Mouse (Mus musculus) liver, embryonic 13.5 days (tissue): ENCODE measurements around the gene Cul9. TPM values are rescaled to one million over a fixed set of nuclear protein-coding genes. Genes with fewer than 3 reads are reported as not detected.
A peak's percentile ranks its signal among the peaks of the same experiment; 100 is the strongest.

ENCODE experiments used
- ATAC-seq: fragments of 200-750 bp; cut with Nextera tagmentation; 2 replicates; pipeline ENCODE4 v1.8.0; 2017; ENCODE audit warnings: low read depth, mild to moderate bottlenecking, moderate number of reproducible peaks, moderate library complexity
- DNase-seq: peaks from one replicate; pipeline ENCODE4 v3.0.0; 2022
- H3K27ac ChIP-seq: fragments of 300-500 bp; sonication (generic); 2 replicates; pipeline ENCODE4 v1.5.1; 2015; ENCODE audit warnings: moderate library complexity, mild to moderate bottlenecking, inconsistent platforms
- H3K27me3 ChIP-seq: fragments of 300-500 bp; sonication (generic); 2 replicates; pipeline ENCODE4 v1.6.1; 2015; ENCODE audit warnings: mild to moderate bottlenecking, inconsistent platforms
- H3K36me3 ChIP-seq: fragments of 300-500 bp; sonication (generic); 2 replicates; pipeline ENCODE4 v1.6.1; 2015; ENCODE audit warnings: mild to moderate bottlenecking, inconsistent platforms
- H3K4me1 ChIP-seq: fragments of 300-500 bp; sonication (generic); replicated peaks from 2 replicates; pipeline ENCODE4 v1.6.1; 2015; ENCODE audit warnings: inconsistent platforms
- H3K4me2 ChIP-seq: fragments of 300-500 bp; sonication (generic); 2 replicates; pipeline ENCODE4 v1.6.1; 2015; ENCODE audit warnings: inconsistent platforms, mild to moderate bottlenecking, moderate library complexity
- H3K4me3 ChIP-seq: fragments of 300-500 bp; sonication (generic); replicated peaks from 2 replicates; pipeline ENCODE4 v1.5.1; 2015; ENCODE audit warnings: mild to moderate bottlenecking, inconsistent platforms
- H3K9ac ChIP-seq: fragments of 300-500 bp; sonication (generic); 2 replicates; pipeline ENCODE4 v1.6.1; 2015; ENCODE audit warnings: mild to moderate bottlenecking, inconsistent platforms
- H3K9me3 ChIP-seq: fragments of 300-500 bp; sonication (generic); replicated peaks from 2 replicates; pipeline ENCODE4 v1.6.1; 2016; ENCODE audit warnings: inconsistent platforms
- WGBS: fragments of 180-500 bp; shearing (Covaris S2); methylation state at CpG from one replicate; pipeline ENCODE4 v1.1.7; 2015; ENCODE audit not compliant: insufficient replicate concordance; 5-methylcytosine and 5-hydroxymethylcytosine counted together
- polyA plus RNA-seq: library from polyadenylated mRNA; unstranded; fragments of >200 nt; fragmentation: Nextera tagmentation; extraction: Ambion mirVana; gene quantifications from 2 replicates; pipeline ENCODE4 v1.2.1, GENCODE M21; 2015

Gene Cul9
- polyA plus RNA-seq, 1 experiment from 2014 or later: 0.84 TPM

DNA sequence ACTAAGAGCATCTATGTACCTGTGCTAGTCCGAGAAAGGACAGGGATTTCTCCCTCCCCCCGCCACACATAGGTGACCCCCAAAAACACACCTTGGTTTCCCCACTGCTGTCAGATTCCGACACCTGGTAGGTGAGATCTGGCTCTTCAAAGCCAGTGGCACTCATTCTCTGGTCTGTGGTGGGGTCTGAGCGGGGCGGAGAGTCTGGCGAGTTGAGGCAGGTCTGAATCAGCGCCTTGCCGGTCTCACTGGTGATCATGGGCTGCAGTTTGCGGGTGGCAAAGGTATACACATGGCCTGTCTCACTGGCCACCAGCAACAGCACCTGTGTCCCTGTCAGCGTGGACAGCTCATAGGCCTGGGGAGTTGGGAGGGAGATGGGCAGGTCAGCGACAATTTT, 7.3 kb upstream of the Cul9 start:
- ATAC-seq (no peak), DNase-seq (no peak)
- peak overlapping the region; percentile 50; the same call in 1 of the 2 replicates for H3K27ac ChIP-seq
- no peaks in the 10 kb centered on the region for H3K9me3 ChIP-seq
- peak overlapping the region; percentile 50; the same call in 1 of the 2 replicates for H3K9ac ChIP-seq
- H3K36me3 ChIP-seq: peaks cover 39% of the 10 kb centered on the region
- 78% methylated on average over 11 of the region's 11 CpGs for WGBS
- H3K4me2 ChIP-seq: peak overlapping the region; percentile 99
- peak overlapping the region; percentile 94 for H3K4me3 ChIP-seq
- peaks cover 48% of the 10 kb centered on the region for H3K4me1 ChIP-seq
- no peaks in the 10 kb centered on the region for H3K27me3 ChIP-seq

DNA sequence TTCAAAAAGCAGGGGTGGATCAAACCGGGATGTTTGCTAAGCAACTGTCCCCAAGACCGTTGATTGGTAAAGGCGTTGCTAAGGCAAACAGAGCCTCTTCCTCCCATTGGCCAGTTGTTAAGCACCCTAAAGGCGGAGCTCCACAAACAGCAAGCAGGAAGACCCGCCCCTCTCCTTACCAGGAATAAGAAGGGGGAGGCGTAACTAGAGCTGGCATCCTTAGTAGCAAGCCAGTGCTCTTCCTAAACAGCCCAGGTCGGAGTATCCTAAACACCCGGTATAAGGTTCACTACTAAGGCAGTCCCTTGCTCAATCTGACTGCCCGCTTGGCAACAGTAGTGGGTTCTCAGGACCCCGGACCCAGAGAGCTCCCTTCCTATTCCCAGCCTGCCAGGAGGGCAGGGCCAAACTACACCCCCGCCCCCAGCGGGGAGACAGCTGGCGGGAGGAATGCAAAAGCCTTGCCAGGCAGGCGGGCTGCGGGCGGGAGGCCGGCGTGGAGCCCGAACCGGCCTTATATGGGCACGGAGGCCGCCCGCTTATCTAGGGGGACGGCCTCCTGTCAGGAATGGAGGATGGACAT, 6.7 kb upstream of the Cul9 start:
- peak; percentile 25; the same call in 1 of the 2 replicates for ATAC-seq
- peaks cover 53% of the 10 kb centered on the region for H3K4me1 ChIP-seq
- WGBS: 29% methylated on average over 24 of the region's 24 CpGs

DNA sequence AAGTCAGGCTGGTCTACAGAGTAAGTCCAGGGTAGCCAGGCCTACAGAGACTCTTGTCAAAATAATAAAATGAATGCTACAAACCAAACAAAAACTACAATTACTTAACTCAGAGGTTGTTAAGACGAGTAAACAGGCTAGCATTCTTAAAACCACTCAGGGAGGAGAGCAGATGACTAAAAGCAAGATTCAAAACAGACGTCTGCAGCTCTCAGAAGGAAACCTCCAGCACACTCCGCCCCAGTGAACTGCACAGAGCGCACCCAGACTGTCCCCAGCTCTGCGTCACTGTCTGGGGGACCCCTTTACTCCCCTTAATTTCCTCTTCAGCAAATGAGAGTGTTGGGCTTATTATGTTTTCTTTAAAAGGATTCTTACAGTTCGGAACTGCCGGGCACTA, 6.0 kb upstream of the Cul9 start:
- Histone ChIP-seq H3K9me3 (no peaks in the 10 kb centered on the region), H3K27ac (no peak overlapping the region), H3K4me1 (peaks cover 54% of the 10 kb centered on the region), H3K4me3 (no peak overlapping the region), H3K27me3 (peaks cover 9% of the 10 kb centered on the region), H3K9ac (no peak overlapping the region), H3K4me2 (no peak overlapping the region), H3K36me3 (peaks cover 44% of the 10 kb centered on the region)
- 82% methylated on average over 7 of the region's 7 CpGs for WGBS
- no peak for ATAC-seq
- no peak for DNase-seq

More for the DNA sequence above, 6.7 kb upstream of the Cul9 start:
- Histone ChIP-seq H3K9ac (peak overlapping the region; percentile 50; the same call in 1 of the 2 replicates), H3K9me3 (no peaks in the 10 kb centered on the region), H3K4me2 (peak overlapping the region; percentile 99), H3K27ac (peak overlapping the region; percentile 50; the same call in 1 of the 2 replicates), H3K27me3 (0 out of 2 replicates have a peak, but pooled peaks cover under 1% of the 10 kb centered on the region), H3K36me3 (peaks cover 44% of the 10 kb centered on the region), H3K4me3 (peak overlapping the region; percentile 94)
- DNase-seq: peak; percentile 56

DNA sequence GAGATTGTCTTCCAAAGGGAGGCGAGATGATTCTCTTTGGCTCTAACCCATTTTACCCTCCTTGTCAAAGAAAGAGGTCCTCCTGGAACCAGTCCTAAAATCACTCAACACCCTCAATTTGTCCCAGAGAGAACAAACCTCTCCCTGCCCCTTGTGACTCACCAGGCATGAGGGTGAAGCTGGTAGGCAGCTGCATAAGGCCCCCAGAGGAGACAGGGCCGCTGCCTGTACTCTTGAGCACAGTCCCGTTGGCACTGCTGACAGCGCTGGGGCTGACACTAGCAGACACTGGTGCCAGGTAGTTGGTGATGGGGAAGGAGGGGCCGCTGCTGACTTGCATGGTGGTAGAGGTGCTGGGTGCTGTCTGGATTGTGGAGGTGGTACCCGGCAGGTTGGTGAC, 5.2 kb upstream of the Cul9 start:
- no peaks in the 10 kb centered on the region for H3K9me3 ChIP-seq
- no peak for ATAC-seq
- H3K9ac ChIP-seq: no peak overlapping the region
- H3K4me3 ChIP-seq: no peak overlapping the region
- H3K27ac ChIP-seq: no peak overlapping the region
- H3K4me1 ChIP-seq: peaks cover 54% of the 10 kb centered on the region
- no peak for DNase-seq
- whole genome bisulfite sequencing: 81% methylated on average over 6 of the region's 6 CpGs
- H3K4me2 ChIP-seq: no peak overlapping the region
- peaks cover 17% of the 10 kb centered on the region for H3K27me3 ChIP-seq
- H3K36me3 ChIP-seq: peaks cover 44% of the 10 kb centered on the region

DNA sequence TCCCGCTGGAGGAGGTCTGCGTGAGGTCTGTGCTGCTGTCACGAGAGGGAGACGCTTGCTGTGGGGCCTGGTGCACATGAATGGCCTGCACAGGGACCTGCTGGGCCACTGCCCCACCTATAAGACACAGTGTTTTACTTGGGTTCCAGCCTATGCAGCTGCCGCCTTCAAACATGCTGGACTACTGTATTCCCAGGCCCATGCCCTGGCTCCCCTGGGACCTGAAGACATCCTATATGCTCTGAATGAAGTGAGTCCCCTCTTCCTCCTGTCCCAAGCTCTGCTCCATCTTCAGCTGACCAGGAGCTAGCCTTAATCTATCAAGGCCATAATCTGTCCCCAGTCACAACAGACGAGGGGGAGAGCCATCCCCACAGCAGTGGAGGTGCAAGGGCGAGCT, 4.7 kb upstream of the Cul9 start:
- Histone ChIP-seq H3K4me3 (no peak overlapping the region), H3K4me2 (no peak overlapping the region), H3K9ac (no peak overlapping the region), H3K27ac (no peak overlapping the region), H3K9me3 (no peaks in the 10 kb centered on the region), H3K27me3 (peaks cover 21% of the 10 kb centered on the region), H3K4me1 (peaks cover 59% of the 10 kb centered on the region), H3K36me3 (peaks cover 44% of the 10 kb centered on the region)
- DNase-seq (no peak), ATAC-seq (no peak)
- 83% methylated on average over 7 of the region's 7 CpGs for WGBS

DNA sequence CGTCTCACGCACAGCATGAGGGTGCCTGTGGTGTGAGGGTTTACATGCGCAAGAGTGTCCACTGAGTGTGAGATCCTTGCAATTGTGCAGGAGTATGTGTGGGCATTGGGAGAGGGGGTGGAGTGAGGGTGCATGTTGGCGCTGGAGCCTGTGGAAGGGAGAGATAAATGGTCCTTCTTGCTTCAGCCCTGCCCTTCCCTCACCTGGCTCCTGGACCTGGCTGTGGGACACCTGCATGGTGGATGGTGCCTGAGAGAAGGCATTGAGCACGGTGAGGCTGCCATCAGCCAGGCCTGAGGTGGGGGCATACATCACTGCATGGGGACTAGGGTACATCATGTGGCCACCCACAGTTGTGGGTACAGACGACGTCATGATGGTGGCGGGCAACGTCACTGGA, 3.5 kb upstream of the Cul9 start:
- 82% methylated on average over 9 of the region's 9 CpGs for WGBS

DNA sequence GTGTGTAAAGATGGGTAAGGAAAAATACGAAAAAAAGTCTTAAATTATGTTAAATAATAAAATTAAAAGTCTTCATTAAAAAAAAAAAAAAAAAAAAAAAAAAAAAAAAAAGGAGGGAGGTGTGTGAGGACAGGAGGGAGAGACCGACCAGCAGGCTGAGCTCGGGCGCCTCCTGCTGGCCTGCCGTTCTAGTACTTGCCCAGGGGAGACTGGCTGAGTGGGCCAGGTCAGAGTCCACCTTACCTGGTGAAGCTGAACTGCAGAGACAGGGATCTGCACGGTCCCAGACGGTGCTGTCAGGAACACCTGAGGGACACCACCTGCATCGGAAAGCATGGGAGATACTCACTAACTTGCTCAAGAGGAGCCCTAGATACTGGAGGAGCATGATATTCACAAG, 3.0 kb upstream of the Cul9 start:
- WGBS: 43% methylated on average over 8 of the region's 8 CpGs
- Histone ChIP-seq H3K4me3 (no peak overlapping the region), H3K9me3 (no peaks in the 10 kb centered on the region), H3K4me2 (no peak overlapping the region), H3K27me3 (peaks cover 38% of the 10 kb centered on the region), H3K36me3 (peaks cover 44% of the 10 kb centered on the region), H3K27ac (no peak overlapping the region), H3K4me1 (peaks cover 49% of the 10 kb centered on the region), H3K9ac (no peak overlapping the region)
- peak; percentile 15 for DNase-seq
- no peak for ATAC-seq

More for the DNA sequence above, 3.5 kb upstream of the Cul9 start:
- H3K4me1 ChIP-seq: peaks cover 54% of the 10 kb centered on the region
- no peak overlapping the region for H3K27ac ChIP-seq
- no peak for DNase-seq
- no peak overlapping the region for H3K9ac ChIP-seq
- H3K9me3 ChIP-seq: no peaks in the 10 kb centered on the region
- H3K4me3 ChIP-seq: no peak overlapping the region
- H3K27me3 ChIP-seq: peaks cover 34% of the 10 kb centered on the region
- H3K4me2 ChIP-seq: no peak overlapping the region
- H3K36me3 ChIP-seq: peaks cover 44% of the 10 kb centered on the region
- ATAC-seq: no peak

DNA sequence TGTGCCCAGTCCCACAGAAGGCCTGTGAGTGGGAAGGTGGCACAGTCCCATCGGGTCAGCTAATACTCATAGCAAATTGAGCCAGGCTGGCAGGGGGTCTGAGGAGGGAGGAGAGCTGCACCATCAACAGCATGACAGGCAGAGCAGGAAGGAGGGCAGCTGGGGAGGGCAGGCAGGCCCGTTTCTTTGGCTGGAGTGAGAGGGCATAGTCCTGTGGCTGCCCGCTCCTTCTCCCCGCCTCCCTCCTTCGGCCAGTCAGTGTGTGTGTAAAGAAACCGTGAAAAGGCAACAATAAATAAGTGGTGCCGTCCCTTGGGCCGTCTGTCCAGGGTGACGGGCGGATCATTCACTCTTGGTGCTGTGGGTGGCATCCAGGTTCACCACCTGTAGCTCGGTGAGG, 2.6 kb upstream of the Cul9 start:
- H3K9me3 ChIP-seq: no peaks in the 10 kb centered on the region
- no peak for ATAC-seq
- no peak for DNase-seq
- no peak overlapping the region for H3K4me2 ChIP-seq
- peaks cover 39% of the 10 kb centered on the region for H3K27me3 ChIP-seq
- WGBS: 79% methylated on average over 11 of the region's 11 CpGs
- no peak overlapping the region for H3K9ac ChIP-seq
- H3K27ac ChIP-seq: no peak overlapping the region
- H3K4me3 ChIP-seq: no peak overlapping the region
- peaks cover 44% of the 10 kb centered on the region for H3K36me3 ChIP-seq
- peaks cover 45% of the 10 kb centered on the region for H3K4me1 ChIP-seq

DNA sequence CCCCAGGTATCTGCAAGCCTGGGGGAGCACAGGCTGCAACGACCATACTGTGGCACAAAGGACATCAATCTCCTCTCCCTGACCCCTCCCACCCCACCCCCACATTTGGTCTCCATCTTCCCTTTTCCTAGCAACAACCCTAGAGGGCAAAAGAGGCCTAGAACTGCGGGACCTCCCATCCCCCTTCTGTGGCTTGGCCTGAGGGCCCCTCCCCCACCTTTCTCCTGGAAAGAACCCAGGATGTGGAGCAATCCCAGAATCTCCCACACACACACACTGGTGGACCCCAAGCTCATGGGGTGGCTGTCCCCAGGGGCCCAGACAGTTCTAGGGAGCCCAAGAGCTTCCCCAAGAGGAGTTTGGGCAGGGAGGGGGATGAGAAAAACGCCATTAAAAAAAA, 1.7 kb upstream of the Cul9 start:
- Histone ChIP-seq H3K36me3 (peaks cover 44% of the 10 kb centered on the region), H3K4me3 (no peak overlapping the region), H3K4me2 (no peak overlapping the region), H3K27ac (no peak overlapping the region), H3K9me3 (no peaks in the 10 kb centered on the region), H3K27me3 (peaks cover 47% of the 10 kb centered on the region), H3K4me1 (peaks cover 36% of the 10 kb centered on the region), H3K9ac (no peak overlapping the region)
- DNase-seq (no peak), ATAC-seq (no peak)
- WGBS: 39% methylated on average over 3 of the region's 3 CpGs

DNA sequence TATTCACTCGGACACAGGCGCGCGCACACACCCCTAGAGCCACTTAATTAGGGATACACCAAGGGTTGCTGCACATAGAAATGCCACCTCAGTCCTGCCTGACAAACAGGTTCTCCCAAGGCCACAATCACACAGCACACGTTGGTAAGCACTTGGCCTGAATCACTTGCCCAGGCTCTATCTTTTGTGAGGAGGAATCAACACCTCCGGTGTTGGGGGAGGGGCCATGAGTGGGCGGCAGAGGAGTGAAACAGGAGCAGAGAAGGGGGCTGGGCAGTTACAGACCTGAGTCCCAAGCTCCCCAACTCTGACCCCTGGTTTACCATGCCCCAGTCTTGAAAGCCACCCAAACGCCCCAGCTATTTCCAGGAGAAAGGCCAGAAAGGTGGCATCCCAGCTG, 807 bp upstream of the Cul9 start:
- 39% methylated on average over 8 of the region's 8 CpGs for WGBS
- Histone ChIP-seq H3K9ac (no peak overlapping the region), H3K27ac (no peak overlapping the region), H3K4me2 (no peak overlapping the region), H3K4me1 (peaks cover 29% of the 10 kb centered on the region), H3K4me3 (no peak overlapping the region), H3K27me3 (peaks cover 47% of the 10 kb centered on the region), H3K9me3 (no peaks in the 10 kb centered on the region), H3K36me3 (peaks cover 38% of the 10 kb centered on the region)
- no peak for ATAC-seq
- no peak for DNase-seq

DNA sequence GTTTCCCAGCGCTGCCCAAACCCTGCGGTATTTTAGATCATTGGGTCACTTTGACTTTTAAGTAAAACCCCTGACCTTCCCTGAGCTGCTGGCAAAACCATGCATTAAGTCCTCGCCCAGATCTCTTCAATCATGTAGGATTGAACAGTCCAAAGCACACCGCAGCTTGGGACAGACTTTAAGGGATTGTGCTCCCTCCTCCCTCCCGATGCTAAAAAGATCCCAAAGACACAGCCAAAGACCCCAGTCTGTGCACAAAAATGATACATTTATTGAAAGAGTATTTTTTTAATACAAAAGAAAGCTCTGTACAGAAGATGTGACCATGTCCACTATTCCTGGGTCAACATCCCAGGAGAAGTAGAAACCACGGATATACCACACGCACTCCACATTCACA, 403 bp upstream of the Cul9 start:
- H3K9ac ChIP-seq: no peak overlapping the region
- DNase-seq: no peak
- WGBS: 26% methylated on average over 7 of the region's 7 CpGs

DNA sequence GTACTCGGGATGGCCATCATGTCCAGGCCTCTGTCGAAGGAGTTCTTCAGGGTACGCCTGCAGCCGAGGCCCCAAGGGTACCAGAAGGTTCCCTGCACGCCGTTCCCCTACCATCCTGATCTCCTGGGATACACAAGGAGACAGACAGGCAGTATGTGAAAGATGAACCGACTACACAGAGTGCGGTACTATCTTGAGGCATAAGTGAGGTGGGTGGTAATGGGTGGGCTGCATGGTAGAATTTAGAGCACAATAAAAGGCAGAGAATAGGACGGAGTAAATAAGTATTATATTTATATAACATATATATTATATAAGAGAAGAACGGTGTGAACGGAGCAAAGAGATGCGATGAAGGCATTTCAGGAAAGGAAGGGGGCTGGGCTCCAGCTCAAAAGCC, 2.5 kb downstream of the Cul9 start:
- Histone ChIP-seq H3K27ac (no peak overlapping the region), H3K4me1 (peaks cover 26% of the 10 kb centered on the region), H3K36me3 (peaks cover 7% of the 10 kb centered on the region), H3K4me2 (no peak overlapping the region), H3K4me3 (no peak overlapping the region), H3K9ac (no peak overlapping the region), H3K9me3 (no peaks in the 10 kb centered on the region), H3K27me3 (peaks cover 61% of the 10 kb centered on the region)
- 81% methylated on average over 12 of the region's 12 CpGs for WGBS
- ATAC-seq (no peak), DNase-seq (no peak)

More for the DNA sequence above, 403 bp upstream of the Cul9 start:
- Histone ChIP-seq H3K4me3 (peak overlapping the region; percentile 54), H3K36me3 (peaks cover 34% of the 10 kb centered on the region), H3K27ac (no peak overlapping the region), H3K9me3 (no peaks in the 10 kb centered on the region), H3K4me2 (peak overlapping the region; percentile 67), H3K4me1 (peaks cover 29% of the 10 kb centered on the region), H3K27me3 (peaks cover 47% of the 10 kb centered on the region)
- ATAC-seq: no peak
